Mouse (Mus musculus) hindbrain, embryonic 13.5 days (tissue): ENCODE results near the gene Dusp16. TPM values are rescaled to one million over a fixed set of nuclear protein-coding genes. Genes with fewer than 3 reads are reported as not detected.

ENCODE experiments used
- ATAC-seq: fragments of 200-750 bp; cut with Nextera tagmentation; 2 replicates; pipeline ENCODE4 v1.8.0; 2017; ENCODE audit warnings: moderate TSS enrichment; ENCODE audit not compliant: low FRiP score
- H3K27ac ChIP-seq: fragments of 300-500 bp; sonication (generic); 2 replicates; pipeline ENCODE4 v1.5.1; 2015; ENCODE audit warnings: inconsistent platforms, mild to moderate bottlenecking, moderate library complexity
- H3K27me3 ChIP-seq: fragments of 300-500 bp; sonication (generic); 2 replicates; pipeline ENCODE4 v1.6.1; 2015; ENCODE audit warnings: mild to moderate bottlenecking, inconsistent platforms
- H3K36me3 ChIP-seq: fragments of 300-500 bp; sonication (generic); 2 replicates; pipeline ENCODE4 v1.6.1; 2015; ENCODE audit warnings: mild to moderate bottlenecking, inconsistent platforms
- H3K4me1 ChIP-seq: fragments of 300-500 bp; sonication (generic); replicated peaks from 2 replicates; pipeline ENCODE4 v1.6.1; 2015; ENCODE audit warnings: inconsistent platforms
- H3K4me2 ChIP-seq: fragments of 300-500 bp; sonication (generic); 2 replicates; pipeline ENCODE4 v1.6.1; 2015; ENCODE audit warnings: inconsistent platforms, mild to moderate bottlenecking, moderate library complexity
- H3K4me3 ChIP-seq: fragments of 300-500 bp; sonication (generic); 2 replicates; pipeline ENCODE4 v1.5.1; 2015; ENCODE audit warnings: mild to moderate bottlenecking, inconsistent platforms
- H3K9ac ChIP-seq: fragments of 300-500 bp; sonication (generic); 2 replicates; pipeline ENCODE4 v1.6.1; 2015; ENCODE audit warnings: mild to moderate bottlenecking, inconsistent platforms
- H3K9me3 ChIP-seq: fragments of 300-500 bp; sonication (generic); 2 replicates; pipeline ENCODE4 v1.6.1; 2016; ENCODE audit warnings: inconsistent platforms
- WGBS: fragments of 180-500 bp; shearing (Covaris S2); methylation state at CpG from one replicate; pipeline ENCODE4 v1.1.7; 2015; 5-methylcytosine and 5-hydroxymethylcytosine counted together
- polyA plus RNA-seq: library from polyadenylated mRNA; unstranded; fragments of >200 nt; fragmentation: Nextera tagmentation; extraction: Ambion mirVana; gene quantifications from 2 replicates; pipeline ENCODE4 v1.2.1, GENCODE M21; 2015

Dusp16 gene
- polyA plus RNA-seq, 1 experiment from 2014 or later = 5.7 TPM

DNA sequence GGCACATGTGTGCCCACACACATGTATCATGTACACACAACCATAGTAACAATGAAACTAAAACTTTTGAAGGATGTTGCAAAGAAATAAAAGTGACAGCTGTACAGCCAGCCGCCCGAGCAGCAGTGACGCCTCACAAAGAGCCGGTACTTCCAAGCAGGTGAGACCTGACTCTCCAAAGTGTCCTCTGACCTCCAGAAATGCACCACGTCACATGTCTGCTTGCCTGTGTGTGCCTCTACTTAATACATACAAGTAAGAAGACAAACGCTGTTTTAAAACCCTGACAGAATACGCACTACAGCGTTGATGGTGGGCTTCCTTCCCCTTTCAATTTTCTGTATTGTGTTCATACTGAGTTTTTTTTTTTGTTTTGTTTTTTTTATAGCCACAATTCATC lies 69.5 kb downstream of the Dusp16 start:
- H3K36me3 ChIP-seq = peaks cover 10% of the 10 kb centered on the region
- H3K4me2 ChIP-seq = no peak overlapping the region
- no peak overlapping the region for H3K27ac ChIP-seq
- H3K4me1 ChIP-seq = 0 out of 2 replicates have a peak, but pooled peaks cover 2% of the 10 kb centered on the region
- no peaks in the 10 kb centered on the region for H3K27me3 ChIP-seq
- ATAC-seq = no peak
- no peak overlapping the region for H3K9ac ChIP-seq
- no peaks in the 10 kb centered on the region for H3K9me3 ChIP-seq
- WGBS = 89% methylated on average over 8 of the region's 8 CpGs
- H3K4me3 ChIP-seq = no peak overlapping the region

- Histone ChIP-seq H3K4me3 (no peak overlapping the region), H3K9me3 (no peaks in the 10 kb centered on the region), H3K27me3 (no peaks in the 10 kb centered on the region), H3K9ac (no peak overlapping the region), H3K36me3 (peaks cover 16% of the 10 kb centered on the region), H3K4me1 (0 out of 2 replicates have a peak, but pooled peaks cover 2% of the 10 kb centered on the region), H3K27ac (no peak overlapping the region), H3K4me2 (no peak overlapping the region)
- WGBS = 88% methylated on average over 6 of the region's 6 CpGs
- ATAC-seq = no peak
These were observed 70.6 kb downstream of the Dusp16 start for GRCm38 (mm10) chr6:134721729-134722269.

DNA sequence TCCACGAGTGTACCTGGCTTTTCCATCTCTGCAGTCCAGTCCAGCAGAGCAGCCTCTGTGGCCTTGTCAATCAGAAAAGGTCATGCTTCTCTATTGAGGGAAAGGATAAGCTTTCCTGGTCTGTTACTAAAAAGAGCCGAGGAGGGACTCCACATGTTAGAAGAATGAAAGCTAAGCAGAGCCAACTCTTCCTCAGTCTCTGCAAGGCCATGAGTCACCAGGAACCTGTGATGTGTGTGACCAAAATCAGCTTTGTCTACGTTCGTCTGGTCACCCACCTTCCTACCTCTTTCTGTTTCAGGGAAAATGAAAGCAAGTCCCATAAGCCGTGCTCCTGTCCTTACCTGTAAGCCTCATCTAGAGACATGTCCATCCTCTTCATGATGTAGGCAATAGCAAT lies 72.3 kb downstream of the Dusp16 start:
- Histone ChIP-seq H3K36me3 (peaks cover 16% of the 10 kb centered on the region), H3K9me3 (no peaks in the 10 kb centered on the region), H3K4me1 (0 out of 2 replicates have a peak, but pooled peaks cover 2% of the 10 kb centered on the region), H3K4me2 (no peak overlapping the region), H3K27me3 (no peaks in the 10 kb centered on the region), H3K4me3 (no peak overlapping the region), H3K9ac (no peak overlapping the region), H3K27ac (no peak overlapping the region)
- WGBS = 90% methylated on average over 5 of the region's 5 CpGs
- no peak for ATAC-seq

- Histone ChIP-seq H3K9me3 (no peaks in the 10 kb centered on the region), H3K36me3 (peaks cover 16% of the 10 kb centered on the region), H3K4me2 (no peak overlapping the region), H3K27me3 (no peaks in the 10 kb centered on the region), H3K4me1 (no peaks in the 10 kb centered on the region), H3K9ac (no peak overlapping the region), H3K4me3 (no peak overlapping the region), H3K27ac (no peak overlapping the region)
- WGBS = 94% methylated on average over 5 of the region's 5 CpGs
- no peak for ATAC-seq
These were observed 73.3 kb downstream of the Dusp16 start for GRCm38 (mm10) chr6:134719156-134719555.

DNA sequence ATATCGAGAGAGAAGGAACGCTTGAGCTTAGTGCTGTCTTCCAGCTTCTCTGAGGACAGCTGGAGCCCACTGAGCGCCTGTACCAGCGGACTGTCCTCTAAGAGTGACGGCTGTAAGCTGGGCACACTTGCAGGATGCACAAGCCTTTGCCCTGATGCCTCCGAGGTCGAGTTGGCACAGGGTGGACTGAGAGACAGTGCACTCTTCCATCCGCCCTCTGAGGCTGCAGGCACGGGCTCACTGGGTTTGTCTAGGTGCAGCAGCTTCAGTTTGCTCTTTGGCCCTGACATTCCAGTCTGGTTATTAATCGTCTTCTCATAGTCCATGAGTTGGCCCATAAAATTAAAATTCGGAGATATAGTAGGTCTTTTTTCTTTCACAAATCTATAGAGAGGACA lies 73.8 kb downstream of the Dusp16 start:
- ATAC-seq = no peak
- no peaks in the 10 kb centered on the region for H3K9me3 ChIP-seq
- H3K27me3 ChIP-seq = no peaks in the 10 kb centered on the region
- no peak overlapping the region for H3K27ac ChIP-seq
- no peak overlapping the region for H3K9ac ChIP-seq
- no peak overlapping the region for H3K4me2 ChIP-seq
- no peak overlapping the region for H3K4me3 ChIP-seq
- H3K36me3 ChIP-seq = peaks cover 16% of the 10 kb centered on the region
- 92% methylated on average over 11 of the region's 11 CpGs for WGBS
- H3K4me1 ChIP-seq = no peaks in the 10 kb centered on the region; the same call in 1 of the 2 replicates

DNA sequence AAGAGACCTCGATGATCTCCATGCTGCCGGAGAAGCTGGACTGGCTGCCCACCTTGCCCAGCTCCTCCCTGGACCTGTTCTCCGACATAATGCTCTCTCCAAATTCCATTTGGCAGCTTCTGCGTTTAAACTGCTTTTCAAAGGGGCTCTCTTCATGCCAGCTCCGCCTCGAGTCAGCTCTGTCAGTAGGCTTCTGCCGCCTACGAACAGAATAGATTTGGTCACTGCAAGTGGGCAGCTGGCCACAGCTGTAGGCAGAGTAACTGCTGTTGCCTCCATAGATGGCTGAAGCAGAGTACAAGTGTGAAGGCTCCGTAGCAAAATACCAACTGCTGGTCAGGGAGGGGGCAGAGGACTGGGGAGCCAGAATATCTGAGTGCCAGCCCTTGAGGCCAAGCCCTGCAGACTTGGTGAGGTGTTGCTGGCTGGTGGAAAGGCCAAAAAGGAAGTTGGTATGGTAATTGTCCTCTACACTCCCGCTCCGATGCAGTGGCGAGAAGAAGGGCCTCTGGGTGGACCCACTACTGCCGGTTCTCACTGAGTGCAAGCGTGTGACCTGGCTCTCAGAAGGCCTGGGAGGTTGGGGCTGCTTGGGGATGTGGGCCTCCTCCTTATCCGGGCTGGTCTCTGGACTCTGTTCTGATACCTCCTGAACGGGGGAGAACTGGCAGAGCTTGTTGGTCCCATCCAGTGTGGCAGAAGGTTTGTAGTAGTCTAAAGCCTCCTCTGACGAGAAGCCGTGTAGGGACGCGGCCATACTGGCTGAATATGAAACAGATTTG lies 74.3 kb downstream of the Dusp16 start:
- Histone ChIP-seq H3K4me3 (no peak overlapping the region), H3K27me3 (no peaks in the 10 kb centered on the region), H3K4me1 (no peaks in the 10 kb centered on the region; the same call in 1 of the 2 replicates), H3K4me2 (no peak overlapping the region), H3K9ac (no peak overlapping the region), H3K27ac (no peak overlapping the region), H3K9me3 (no peaks in the 10 kb centered on the region), H3K36me3 (peaks cover 16% of the 10 kb centered on the region)
- no peak for ATAC-seq
- WGBS = 95% methylated on average over 20 of the region's 20 CpGs

DNA sequence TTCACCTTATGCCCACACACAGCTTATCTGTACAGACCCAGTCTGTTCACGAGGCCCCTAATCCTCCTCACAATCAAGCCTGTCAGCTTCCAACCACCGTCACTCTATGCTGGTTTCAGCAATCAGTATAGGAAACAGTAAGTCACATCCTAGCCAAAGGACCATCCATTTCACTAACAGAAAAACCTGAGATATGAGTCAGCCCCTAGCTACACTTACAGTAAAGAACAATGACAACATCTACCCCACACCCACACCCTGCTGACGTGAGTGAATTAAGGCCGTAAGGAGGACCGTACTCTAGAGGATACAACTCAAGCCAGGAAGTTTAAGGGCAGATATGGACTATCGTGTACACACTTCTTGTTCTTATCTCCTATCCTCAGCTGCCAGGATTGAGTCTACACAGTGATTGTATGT lies 76.2 kb downstream of the Dusp16 start:
- no peak overlapping the region for H3K4me3 ChIP-seq
- WGBS = 88% methylated on average over 6 of the region's 6 CpGs
- no peaks in the 10 kb centered on the region for H3K27me3 ChIP-seq
- H3K9ac ChIP-seq = no peak overlapping the region
- no peaks in the 10 kb centered on the region for H3K9me3 ChIP-seq
- no peak overlapping the region for H3K4me2 ChIP-seq
- ATAC-seq = no peak
- no peaks in the 10 kb centered on the region; the same call in none of the 2 replicates for H3K4me1 ChIP-seq
- H3K27ac ChIP-seq = no peak overlapping the region
- peaks cover 22% of the 10 kb centered on the region for H3K36me3 ChIP-seq

DNA sequence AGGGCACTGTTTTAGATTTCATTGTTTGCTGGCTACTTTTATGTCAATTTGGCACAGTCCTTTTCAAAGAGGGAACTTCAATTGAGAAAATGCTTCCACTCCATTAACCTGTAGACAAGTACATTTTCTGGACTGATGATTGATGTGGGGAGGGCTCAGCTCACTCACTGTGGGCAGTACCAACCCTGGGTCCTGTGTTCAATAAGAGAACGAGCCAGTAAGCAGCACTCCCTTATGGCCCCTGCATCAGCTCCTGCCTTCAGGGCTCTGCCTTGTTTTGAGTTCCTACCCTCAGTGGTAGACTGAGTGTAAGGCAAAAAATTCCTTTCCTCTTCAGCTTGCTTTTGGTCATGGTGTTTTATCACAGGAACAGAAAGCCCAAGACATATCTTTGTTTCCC lies 78.5 kb downstream of the Dusp16 start:
- Histone ChIP-seq H3K27me3 (no peaks in the 10 kb centered on the region), H3K27ac (no peak overlapping the region), H3K9ac (no peak overlapping the region), H3K4me3 (no peak overlapping the region), H3K4me2 (no peak overlapping the region), H3K9me3 (no peaks in the 10 kb centered on the region), H3K36me3 (peaks cover 32% of the 10 kb centered on the region), H3K4me1 (no peaks in the 10 kb centered on the region; the same call in none of the 2 replicates)
- 11% methylated on average over 1 of the region's 1 CpGs for WGBS
- ATAC-seq = no peak

DNA sequence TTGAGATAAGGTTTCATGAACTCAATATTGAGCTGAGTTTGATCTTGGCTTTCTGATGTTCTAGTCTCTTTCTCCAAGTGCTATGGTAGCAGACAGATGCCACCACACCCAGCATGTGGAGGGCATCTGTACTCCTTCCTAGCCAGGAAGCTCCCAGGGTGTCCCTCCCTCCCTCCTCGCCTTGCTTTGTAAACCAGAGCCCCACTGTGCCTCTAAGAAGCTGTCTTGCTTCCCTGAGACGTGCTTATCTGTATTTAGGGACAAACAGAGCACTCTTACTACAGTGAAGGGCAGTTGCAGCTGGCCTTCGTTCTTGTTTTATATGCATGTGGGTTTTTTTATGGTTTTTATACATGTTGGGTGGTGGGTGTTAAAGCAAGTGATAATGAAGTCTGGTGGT lies 79.1 kb downstream of the Dusp16 start:
- H3K4me2 ChIP-seq = no peak overlapping the region
- H3K36me3 ChIP-seq = peaks cover 28% of the 10 kb centered on the region
- H3K4me1 ChIP-seq = no peaks in the 10 kb centered on the region; the same call in none of the 2 replicates
- H3K9me3 ChIP-seq = no peaks in the 10 kb centered on the region
- no peak overlapping the region for H3K27ac ChIP-seq
- H3K4me3 ChIP-seq = no peak overlapping the region
- ATAC-seq = no peak
- H3K9ac ChIP-seq = no peak overlapping the region
- WGBS = 34% methylated on average over 3 of the region's 3 CpGs
- no peaks in the 10 kb centered on the region for H3K27me3 ChIP-seq

DNA sequence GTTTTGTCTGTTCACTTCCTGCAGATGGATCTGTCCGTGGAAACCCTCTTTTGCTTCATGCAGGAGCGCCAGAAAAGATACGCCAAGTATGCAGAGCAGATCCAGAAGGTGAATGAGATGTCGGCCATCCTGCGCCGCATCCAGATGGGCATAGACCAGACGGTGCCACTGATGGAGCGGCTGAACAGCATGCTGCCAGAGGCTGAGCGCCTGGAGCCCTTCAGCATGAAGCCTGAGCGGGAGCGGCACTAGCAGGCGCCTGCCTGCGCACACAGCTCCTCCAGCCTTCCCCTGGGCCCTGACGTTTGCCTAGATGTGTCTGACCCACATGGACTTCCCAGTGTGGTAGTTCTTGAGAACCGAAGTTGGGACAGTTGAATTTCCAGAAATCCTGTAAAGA lies 82.4 kb downstream of the Dusp16 start:
- ATAC-seq = 0 out of 2 replicates have a peak, but pooled peaks have one; percentile 43

GRCm38 (mm10) chr6:134706467-134706866 lies 86.0 kb downstream of the Dusp16 start:
- Histone ChIP-seq H3K4me1 (no peaks in the 10 kb centered on the region), H3K9me3 (no peaks in the 10 kb centered on the region), H3K4me3 (no peak overlapping the region), H3K4me2 (no peak overlapping the region), H3K27ac (no peak overlapping the region), H3K9ac (no peak overlapping the region), H3K36me3 (peaks cover 15% of the 10 kb centered on the region), H3K27me3 (no peaks in the 10 kb centered on the region)
- no peak for ATAC-seq
- 95% methylated on average over 4 of the region's 4 CpGs for WGBS

More for the DNA sequence above, 82.4 kb downstream of the Dusp16 start:
- Histone ChIP-seq H3K36me3 (peaks cover 20% of the 10 kb centered on the region), H3K4me2 (no peak overlapping the region), H3K27me3 (no peaks in the 10 kb centered on the region), H3K9ac (no peak overlapping the region), H3K9me3 (no peaks in the 10 kb centered on the region), H3K27ac (no peak overlapping the region), H3K4me1 (no peaks in the 10 kb centered on the region; the same call in none of the 2 replicates), H3K4me3 (no peak overlapping the region)
- 82% methylated on average over 15 of the region's 15 CpGs for WGBS

- Histone ChIP-seq H3K9ac (no peak overlapping the region), H3K4me3 (no peak overlapping the region), H3K36me3 (peaks cover 1% of the 10 kb centered on the region), H3K4me1 (no peaks in the 10 kb centered on the region), H3K27me3 (no peaks in the 10 kb centered on the region), H3K27ac (no peak overlapping the region), H3K4me2 (no peak overlapping the region), H3K9me3 (no peaks in the 10 kb centered on the region)
- no peak for ATAC-seq
- WGBS = 95% methylated on average over 4 of the region's 4 CpGs
These were observed 89.3 kb downstream of the Dusp16 start for GRCm38 (mm10) chr6:134703053-134703690.
